Mouse (Mus musculus) spleen, postnatal 10 days (tissue): ENCODE measurements around the gene Slc35f3.
"Not testable (repeated sequence)": the region's sequence is repeated elsewhere in the genome, so short reads cannot be mapped to it uniquely, and the experiment has no call there.

Experiments
- DNase-seq, 2 experiments: peaks; one replicate each; pipeline ENCODE4 v3.0.0; 2021 to 2022; ENCODE audit warnings: low spot score in 2 of 2

The Slc35f3 gene

GRCm38 (mm10) chr8:126404550-126404949, 106.2 kb downstream of the Slc35f3 start:
- not testable (repeated sequence) for DNase-seq

- DNase-seq = no peak
Measured at GRCm38 (mm10) chr8:126405030-126405429, 106.7 kb downstream of the Slc35f3 start.

GRCm38 (mm10) chr8:126420834-126421233, 122.5 kb downstream of the Slc35f3 start:
- no peak for DNase-seq

GRCm38 (mm10) chr8:126422174-126422919, 124.0 kb downstream of the Slc35f3 start, which contains the start of gene Coa6:
Coa6 (plus strand) TSS chr8:126422515.
- peak; percentile 96 to 99 for DNase-seq

- no peak for DNase-seq
Measured at GRCm38 (mm10) chr8:126422920-126423300, 124.6 kb downstream of the Slc35f3 start.

- no peak for DNase-seq
Measured at GRCm38 (mm10) chr8:126424163-126424562, 125.8 kb downstream of the Slc35f3 start.

- DNase-seq = no peak
Measured at GRCm38 (mm10) chr8:126424946-126425345, 126.6 kb downstream of the Slc35f3 start.

GRCm38 (mm10) chr8:126429635-126430034, 131.3 kb downstream of the Slc35f3 start:
- DNase-seq = no peak

GRCm38 (mm10) chr8:126433827-126434226, 135.5 kb downstream of the Slc35f3 start:
- no peak for DNase-seq

GRCm38 (mm10) chr8:126438937-126439336, 140.6 kb downstream of the Slc35f3 start:
- DNase-seq = no peak
